Mouse (Mus musculus) bone marrow macrophage, adult 2 months (primary cell): ENCODE results near the gene Fbxo10.

Experiments used
- CTCF ChIP-seq: IDR thresholded peaks from 2 replicates; pipeline ENCODE4 v1.5.1; 2012; ENCODE audit warnings: low read depth, mild to moderate bottlenecking, low read length, moderate library complexity
- POLR2A ChIP-seq: IDR thresholded peaks from 2 replicates; pipeline ENCODE4 v1.6.1; 2012; ENCODE audit warnings: mild to moderate bottlenecking, low read depth, low read length, borderline replicate concordance

DNA sequence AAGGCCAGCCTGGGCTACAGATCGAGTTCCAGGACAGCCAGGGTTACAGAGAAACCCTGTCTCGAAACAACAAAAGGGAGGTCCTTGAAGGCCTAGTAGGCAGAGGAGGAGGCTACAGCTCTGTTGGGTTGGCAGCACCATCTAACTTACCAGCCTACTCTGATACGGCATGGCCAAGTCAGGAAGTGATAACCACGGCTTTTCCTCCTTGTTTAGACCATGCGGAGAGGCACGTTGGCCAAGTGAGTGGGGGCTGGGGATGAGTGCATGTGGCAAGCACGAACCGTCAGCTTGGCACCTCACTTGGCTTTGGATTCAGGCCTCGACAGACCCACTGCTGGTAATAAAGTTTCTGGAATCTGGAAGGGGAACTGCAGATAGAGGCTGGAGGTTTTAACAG lies 51.8 kb downstream of the Fbxo10 start:
- TF ChIP-seq POLR2A = no peak
- no peak for TF ChIP-seq CTCF
